Mouse (Mus musculus) lung, embryonic 14.5 days (tissue): Measurements from ENCODE around the gene Ulk4. TPM values are rescaled to one million over a fixed set of nuclear protein-coding genes. Genes with fewer than 3 reads are reported as not detected.

Experiments used
- ATAC-seq: fragments of 200-750 bp; cut with Nextera tagmentation; 2 replicates; pipeline ENCODE4 v1.8.0; 2017; ENCODE audit warnings: mild to moderate bottlenecking, moderate TSS enrichment, moderate library complexity; ENCODE audit not compliant: insufficient read depth
- DNase-seq: peaks from one replicate; pipeline ENCODE4 v3.0.0-alpha.2; 2015
- H3K27ac ChIP-seq: fragments of 300-500 bp; sonication (generic); 2 replicates; pipeline ENCODE4 v1.5.1; 2014; ENCODE audit warnings: low read depth, mild to moderate bottlenecking, moderate library complexity
- H3K27me3 ChIP-seq: fragments of 300-500 bp; sonication (generic); 2 replicates; pipeline ENCODE4 v1.6.1; 2014; ENCODE audit warnings: low read length, control low read depth; ENCODE audit not compliant: insufficient read depth
- H3K36me3 ChIP-seq: fragments of 300-500 bp; sonication (generic); 2 replicates; pipeline ENCODE4 v1.6.1; 2014; ENCODE audit warnings: control low read depth; ENCODE audit not compliant: insufficient read depth
- H3K4me1 ChIP-seq: fragments of 300-500 bp; sonication (generic); 2 replicates; pipeline ENCODE4 v1.6.1; 2014; ENCODE audit warnings: antibody characterized with exemption, control low read depth; ENCODE audit not compliant: insufficient read depth
- H3K4me2 ChIP-seq: fragments of 300-500 bp; sonication (generic); 2 replicates; pipeline ENCODE4 v1.6.1; 2014; ENCODE audit warnings: mild to moderate bottlenecking
- H3K4me3 ChIP-seq: fragments of 300-500 bp; sonication (generic); 2 replicates; pipeline ENCODE4 v1.5.1; 2014; ENCODE audit warnings: low read depth, low read length
- H3K9ac ChIP-seq: fragments of 300-500 bp; sonication (generic); 2 replicates; pipeline ENCODE4 v1.6.1; 2014
- H3K9me3 ChIP-seq: fragments of 300-500 bp; sonication (generic); 2 replicates; pipeline ENCODE4 v1.6.1; 2016; ENCODE audit warnings: low read depth, low read length, control low read depth
- CTCF ChIP-seq: IDR thresholded peaks from 2 replicates; pipeline ENCODE4 v1.5.1; 2016; ENCODE audit warnings: antibody characterized with exemption, low read depth
- WGBS: fragments of 180-500 bp; shearing (Covaris S2); extraction: QIAGEN DNeasy Blood & Tissue Kit; methylation state at CpG from one replicate; pipeline ENCODE4 v1.1.7; 2014; 5-methylcytosine and 5-hydroxymethylcytosine counted together
- polyA plus RNA-seq: library from polyadenylated mRNA; unstranded; fragments of >200 nt; fragmentation: Nextera tagmentation; extraction: Ambion mirVana; gene quantifications from 2 replicates; pipeline ENCODE4 v1.2.1, GENCODE M21; 2014

Ulk4 gene
- polyA plus RNA-seq, 1 experiment from 2014 or later: 125 TPM

DNA sequence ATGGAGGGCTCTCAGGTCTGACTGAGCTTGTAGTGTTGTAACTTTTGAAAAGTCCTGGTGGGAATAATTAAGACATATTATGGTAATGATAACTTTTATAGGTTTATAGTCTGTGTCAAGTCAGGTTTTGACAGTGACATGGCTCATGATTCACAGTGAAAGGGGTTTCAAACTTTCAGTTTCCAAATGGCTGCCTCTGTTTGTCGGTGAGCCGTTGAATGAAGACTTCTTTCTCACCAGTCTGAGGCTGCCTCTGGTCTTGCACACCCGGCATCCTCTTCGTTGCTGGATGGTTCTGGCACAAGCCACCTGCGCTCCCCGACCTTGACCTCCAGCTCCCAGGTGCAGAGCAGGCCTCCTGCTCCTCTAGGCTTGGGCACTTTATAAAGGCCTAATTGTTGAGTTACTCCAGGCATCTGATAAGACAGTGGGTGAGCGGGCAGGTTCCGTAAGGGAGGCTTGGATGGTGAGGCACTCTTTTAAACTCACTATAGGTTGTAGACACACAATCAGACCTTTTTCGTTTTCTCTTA lies 22.3 kb upstream of the Ulk4 start:
- Histone ChIP-seq H3K4me1 (peaks cover 16% of the 10 kb centered on the region), H3K9ac (no peak overlapping the region; the same call in 1 of the 2 replicates), H3K36me3 (no peaks in the 10 kb centered on the region), H3K27me3 (no peaks in the 10 kb centered on the region), H3K9me3 (no peaks in the 10 kb centered on the region), H3K4me3 (peak overlapping the region; percentile 83; the same call in 1 of the 2 replicates), H3K4me2 (peak overlapping the region; percentile 93), H3K27ac (no peak overlapping the region)
- no peak for TF ChIP-seq CTCF
- WGBS: 65% methylated on average over 9 of the region's 9 CpGs
- no peak for ATAC-seq
- no peak for DNase-seq

GRCm38 (mm10) chr9:121298411-121299091 lies 21.6 kb upstream of the Ulk4 start:
- Histone ChIP-seq H3K4me3 (peak overlapping the region; percentile 83), H3K27ac (no peak overlapping the region; the same call in 1 of the 2 replicates), H3K9me3 (no peaks in the 10 kb centered on the region), H3K27me3 (no peaks in the 10 kb centered on the region), H3K9ac (peak overlapping the region; percentile 89), H3K4me1 (peaks cover 16% of the 10 kb centered on the region), H3K4me2 (peak overlapping the region; percentile 93), H3K36me3 (no peaks in the 10 kb centered on the region)
- 31% methylated on average over 15 of the region's 15 CpGs for WGBS
- ATAC-seq (no peak), DNase-seq (no peak)
- no peak for TF ChIP-seq CTCF

GRCm38 (mm10) chr9:121298065-121298398 lies 21.0 kb upstream of the Ulk4 start:
- 2% methylated on average over 7 of the region's 7 CpGs for WGBS
- H3K4me3 ChIP-seq: peak overlapping the region; percentile 83
- DNase-seq: peak; percentile 48
- H3K27ac ChIP-seq: peak overlapping the region; percentile 42
- H3K4me1 ChIP-seq: peaks cover 16% of the 10 kb centered on the region
- H3K27me3 ChIP-seq: no peaks in the 10 kb centered on the region
- no peak for TF ChIP-seq CTCF
- no peaks in the 10 kb centered on the region for H3K36me3 ChIP-seq
- H3K9ac ChIP-seq: peak overlapping the region; percentile 89
- H3K4me2 ChIP-seq: peak overlapping the region; percentile 93
- no peaks in the 10 kb centered on the region for H3K9me3 ChIP-seq
- no peak for ATAC-seq

GRCm38 (mm10) chr9:121297171-121298064 lies 20.4 kb upstream of the Ulk4 start, which contains the start of gene Trak1:
Trak1 (plus strand) TSS chr9:121297502.
- no peaks in the 10 kb centered on the region for H3K27me3 ChIP-seq
- no peaks in the 10 kb centered on the region for H3K36me3 ChIP-seq
- peaks cover 16% of the 10 kb centered on the region for H3K4me1 ChIP-seq
- ATAC-seq (peak; percentile 90), DNase-seq (peak; percentile 82)
- under 1% methylated on average over 107 of the region's 116 CpGs for WGBS
- H3K9ac ChIP-seq: peak within 1 kb of the TSS; percentile 89
- H3K27ac ChIP-seq: peak within 1 kb of the TSS; percentile 42
- H3K9me3 ChIP-seq: no peaks in the 10 kb centered on the region
- no peak for TF ChIP-seq CTCF
- H3K4me3 ChIP-seq: peak within 1 kb of the TSS; percentile 83
- H3K4me2 ChIP-seq: peak within 1 kb of the TSS; percentile 93

GRCm38 (mm10) chr9:121295221-121295620 lies 18.2 kb upstream of the Ulk4 start:
- no peak for ATAC-seq
- Histone ChIP-seq H3K36me3 (no peaks in the 10 kb centered on the region), H3K4me2 (no peak overlapping the region), H3K27ac (no peak overlapping the region), H3K27me3 (no peaks in the 10 kb centered on the region), H3K4me3 (no peak overlapping the region), H3K4me1 (peaks cover 16% of the 10 kb centered on the region), H3K9ac (no peak overlapping the region), H3K9me3 (no peaks in the 10 kb centered on the region)
- 73% methylated on average over 7 of the region's 7 CpGs for WGBS
- no peak for DNase-seq
- TF ChIP-seq CTCF: no peak

- ATAC-seq: no peak
- H3K27ac ChIP-seq: no peak overlapping the region
- no peaks in the 10 kb centered on the region for H3K9me3 ChIP-seq
- TF ChIP-seq CTCF: no peak
- H3K36me3 ChIP-seq: no peaks in the 10 kb centered on the region
- no peak overlapping the region for H3K4me2 ChIP-seq
- H3K9ac ChIP-seq: no peak overlapping the region
- WGBS: 71% methylated on average over 7 of the region's 7 CpGs
- H3K4me1 ChIP-seq: no peaks in the 10 kb centered on the region
- DNase-seq: no peak
- H3K4me3 ChIP-seq: no peak overlapping the region
- no peaks in the 10 kb centered on the region for H3K27me3 ChIP-seq
Observed at GRCm38 (mm10) chr9:121293187-121293586, 16.2 kb upstream of the Ulk4 start.

DNA sequence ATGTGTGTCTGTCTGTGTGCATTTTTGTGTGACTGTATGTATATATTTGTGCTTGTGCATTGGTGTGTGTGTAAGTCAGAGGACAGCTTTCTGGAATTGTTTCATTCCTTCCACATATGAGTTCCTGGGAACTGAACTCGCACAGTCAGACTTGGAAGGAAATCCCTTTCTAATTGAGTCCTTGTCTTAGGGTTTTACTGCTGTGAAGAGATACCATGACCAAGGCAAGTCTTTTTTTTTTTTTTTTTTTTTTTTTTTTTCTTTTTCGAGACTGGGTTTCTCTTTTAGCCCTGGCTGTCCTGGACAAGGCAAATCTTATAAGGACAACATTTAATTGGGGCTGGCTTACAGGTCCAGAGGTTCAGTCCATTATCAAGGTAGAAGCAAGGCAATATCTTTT lies 14.3 kb upstream of the Ulk4 start:
- TF ChIP-seq CTCF: no peak
- H3K9ac ChIP-seq: no peak overlapping the region
- no peaks in the 10 kb centered on the region for H3K4me1 ChIP-seq
- H3K9me3 ChIP-seq: no peaks in the 10 kb centered on the region
- H3K27me3 ChIP-seq: no peaks in the 10 kb centered on the region
- H3K27ac ChIP-seq: no peak overlapping the region
- DNase-seq (no peak), ATAC-seq (no peak)
- no peak overlapping the region for H3K4me3 ChIP-seq
- 81% methylated on average over 2 of the region's 2 CpGs for WGBS
- no peak overlapping the region for H3K4me2 ChIP-seq
- no peaks in the 10 kb centered on the region for H3K36me3 ChIP-seq
